Mouse (Mus musculus) layer of hippocampus, adult 9-11 months (tissue): Measurements from ENCODE around the gene Ngef.
A peak's percentile ranks its signal among the peaks of the same experiment; 100 is the strongest.
"Not testable (repeated sequence)": the region's sequence is repeated elsewhere in the genome, so short reads cannot be mapped to it uniquely, and the experiment has no call there.

Experiments
- DNase-seq: peaks from one replicate; pipeline ENCODE4 v3.0.0; 2022

Gene Ngef

GRCm38 (mm10) chr1:87469971-87470370, 103.7 kb downstream of the Ngef start, which contains the start of gene Snorc:
TSS of gene Snorc (plus strand) at chr1:87470271.
- not testable (repeated sequence) for DNase-seq

DNA sequence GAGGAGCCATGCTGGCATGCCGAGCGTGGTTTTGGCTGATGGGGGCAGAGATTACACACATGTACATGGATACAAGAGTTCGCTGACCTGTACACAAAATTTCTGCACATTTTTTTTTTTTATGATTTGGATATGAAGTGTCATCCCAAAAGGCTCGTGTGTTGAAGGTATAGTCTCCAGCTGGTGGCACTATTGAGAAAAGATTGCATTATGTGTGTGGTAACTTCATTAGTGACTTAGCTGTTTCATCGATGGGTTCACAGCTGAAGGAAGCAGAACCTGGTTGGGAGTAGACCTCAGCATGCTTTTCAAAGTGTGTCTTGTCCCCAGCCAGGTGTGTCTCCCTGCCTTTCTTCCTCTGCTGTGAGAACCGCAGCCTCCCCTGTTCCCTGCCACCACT, 105.3 kb downstream of the Ngef start:
- DNase-seq = no peak

- DNase-seq = no peak
Observed at GRCm38 (mm10) chr1:87467469-87467868, 106.2 kb downstream of the Ngef start.

DNA sequence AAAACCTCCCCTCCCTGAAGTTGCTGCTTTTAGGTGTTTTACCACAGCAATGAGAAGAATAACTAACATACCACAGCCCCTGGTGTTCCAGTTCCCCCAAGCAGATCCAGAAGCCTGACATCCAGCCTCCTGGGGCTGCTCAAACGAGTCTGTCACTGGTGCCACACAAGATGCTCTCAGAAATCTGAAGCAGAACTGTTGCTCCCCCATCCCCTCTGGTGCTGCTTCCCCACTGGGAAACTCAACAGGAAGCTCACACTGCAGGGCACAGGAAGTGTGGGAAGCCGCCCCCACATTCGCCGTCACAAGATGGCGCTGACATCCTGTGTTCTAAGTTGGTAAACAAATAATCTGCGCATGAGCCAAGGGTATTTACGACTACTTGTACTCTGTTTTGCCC, 113.8 kb downstream of the Ngef start:
- DNase-seq = not testable (repeated sequence)

DNA sequence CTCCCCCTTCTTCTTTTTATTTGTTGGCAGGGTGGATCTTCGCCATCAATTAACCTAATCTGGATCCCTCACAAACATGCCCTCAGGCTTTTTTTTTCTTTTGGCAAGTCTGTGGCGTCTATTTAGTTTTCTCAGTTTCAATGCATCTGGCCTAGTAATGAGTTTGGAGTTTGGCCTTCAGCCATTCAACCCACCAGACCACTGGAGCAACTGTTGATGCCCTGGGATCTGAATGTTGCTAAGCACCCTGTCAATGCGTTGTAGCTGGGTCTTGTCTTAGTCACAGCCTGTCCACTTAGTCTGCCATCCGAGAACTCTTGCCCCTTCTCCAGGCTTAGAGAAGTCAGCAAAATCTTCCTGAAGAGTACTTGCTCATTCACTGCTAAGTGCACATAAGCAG, 115.6 kb downstream of the Ngef start:
- DNase-seq = no peak

DNA sequence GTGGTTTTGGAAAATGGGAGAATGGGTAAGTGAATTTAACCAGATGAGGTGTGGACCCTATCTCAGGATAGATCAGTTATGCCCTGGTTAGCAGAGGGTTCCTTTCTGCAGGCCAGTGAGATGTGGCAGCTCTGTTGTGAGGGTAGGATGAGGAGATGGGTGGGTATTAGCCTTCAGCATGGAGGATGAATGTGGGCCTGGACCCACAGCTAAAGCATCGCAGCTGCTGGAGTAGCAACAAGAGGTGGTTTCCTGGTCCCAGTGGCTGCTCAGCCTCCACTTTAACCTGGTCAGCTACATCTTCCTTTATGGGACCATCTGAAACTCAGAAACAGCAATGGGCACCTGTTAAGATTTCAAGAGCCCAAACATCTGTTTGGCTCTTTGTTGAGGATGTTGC, 117.2 kb downstream of the Ngef start:
- DNase-seq = no peak

DNA sequence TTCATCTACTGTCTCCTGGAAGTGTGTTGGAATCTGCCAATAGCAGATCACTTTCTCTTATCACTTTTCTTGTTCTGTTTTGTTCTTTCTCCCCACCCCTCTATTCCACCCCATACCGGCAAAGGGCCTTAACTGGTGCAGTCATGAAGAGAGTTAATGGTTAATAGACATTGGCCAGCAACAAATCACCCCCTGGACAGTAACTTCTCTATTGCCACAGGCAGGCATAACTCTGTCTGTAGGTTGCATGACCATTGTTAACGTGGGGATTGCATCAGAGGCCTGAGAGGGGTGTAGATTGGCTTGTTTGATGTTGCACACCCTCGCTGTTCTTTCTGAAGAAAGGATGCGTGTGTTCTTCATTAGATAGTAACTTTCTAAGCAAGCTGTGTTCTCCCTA, 124.2 kb downstream of the Ngef start:
- no peak for DNase-seq

DNA sequence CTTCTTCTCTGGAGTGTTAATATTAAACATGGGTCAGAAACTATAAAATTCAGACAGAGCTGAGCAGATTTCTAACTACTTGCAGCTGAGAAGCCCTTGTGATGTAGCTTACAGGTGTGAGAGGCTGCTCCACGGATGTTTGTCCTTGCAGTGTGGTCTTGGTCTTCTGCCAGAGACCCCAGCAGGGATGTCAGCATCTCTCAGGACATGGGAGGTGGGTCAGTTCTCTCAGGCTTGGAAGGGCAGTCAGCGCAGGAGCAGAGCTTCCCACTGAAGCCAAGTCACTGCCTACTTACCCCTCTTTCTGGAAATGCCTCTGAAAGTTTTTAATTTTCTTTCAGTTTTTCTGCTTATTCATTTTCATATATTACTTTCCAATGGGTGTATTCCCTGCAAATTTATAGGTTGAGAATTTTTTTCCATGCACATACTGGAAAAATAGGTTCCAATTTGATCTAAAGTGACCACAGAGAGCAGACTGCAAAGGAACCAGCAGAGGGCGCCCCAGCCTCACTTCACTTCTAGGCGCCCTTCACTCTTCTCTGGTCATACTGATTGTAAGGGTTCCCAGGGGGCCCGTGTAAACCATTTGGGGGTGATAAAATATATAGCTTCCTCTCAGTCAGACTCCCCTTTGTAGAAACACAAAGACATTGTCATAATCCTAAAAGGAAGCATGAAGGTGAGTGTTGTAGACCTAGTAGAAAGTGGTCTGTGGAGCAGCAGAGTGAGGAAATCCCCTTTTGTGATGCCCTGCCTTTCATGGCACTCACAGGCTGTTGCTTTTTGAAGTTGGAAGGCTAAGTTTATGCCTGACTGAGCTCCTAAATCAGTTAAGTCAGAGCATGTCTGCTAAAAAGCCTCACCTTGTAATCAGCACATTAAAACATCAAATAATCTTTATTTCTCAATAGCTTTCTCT, 126.2 kb downstream of the Ngef start:
- peak; percentile 15 for DNase-seq

DNA sequence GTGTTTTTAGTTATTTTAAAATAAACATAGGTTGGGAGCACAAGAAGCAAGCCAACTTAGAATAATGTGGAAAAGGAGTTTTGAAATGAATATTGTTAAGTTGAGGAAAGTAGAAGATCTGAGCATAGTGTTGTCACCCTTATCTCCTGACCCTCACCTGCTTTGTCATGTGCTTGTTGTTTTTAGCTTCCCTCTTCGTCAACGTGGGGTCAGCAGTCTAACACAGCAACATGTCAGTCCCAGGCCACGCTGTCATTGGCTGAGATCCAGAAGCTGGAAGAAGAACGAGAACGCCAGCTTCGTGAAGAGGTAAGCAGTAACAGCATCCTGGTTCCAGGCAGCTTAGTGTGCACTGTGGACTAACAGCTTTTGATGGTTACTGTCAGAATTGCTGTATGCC, 137.1 kb downstream of the Ngef start:
- no peak for DNase-seq

DNA sequence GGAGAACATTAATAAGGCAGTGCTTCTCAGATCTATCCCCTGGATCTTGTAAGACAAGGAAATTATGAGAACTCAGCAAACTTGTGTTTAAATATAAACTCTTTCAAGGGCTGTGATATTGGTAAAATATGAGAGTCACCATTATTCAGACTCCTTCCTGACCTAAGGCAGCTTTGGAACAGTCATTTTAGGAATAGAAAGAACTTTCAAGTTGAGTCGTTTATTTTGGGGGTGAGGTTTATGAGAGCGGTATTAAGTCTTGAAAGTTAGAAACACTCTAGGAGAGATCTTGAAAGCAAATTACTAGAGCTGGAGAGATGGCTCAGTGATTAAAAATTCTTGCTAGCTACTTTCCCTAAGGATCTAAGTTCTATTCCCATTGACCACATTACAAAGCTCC, 138.5 kb downstream of the Ngef start:
- DNase-seq = no peak
